Mouse (Mus musculus) layer of hippocampus, adult 2 months (tissue): ENCODE data around the gene Des. TPM values are rescaled to one million over a fixed set of nuclear protein-coding genes. Genes with fewer than 3 reads are reported as not detected.
A peak's percentile ranks its signal among the peaks of the same experiment; 100 is the strongest.

Experiments
- DNase-seq, 2 experiments: peaks; one replicate each; pipeline ENCODE4 v3.0.0; 2022; ENCODE audit warnings: low spot score in 2 of 2
- H3K27ac ChIP-seq: fragments of 200-600 bp; 2 replicates; pipeline ENCODE4 v1.8.1; 2022
- H3K4me3 ChIP-seq: fragments of 200-600 bp; 2 replicates; pipeline ENCODE4 v1.8.1; 2022; ENCODE audit warnings: mild to moderate bottlenecking
- CTCF ChIP-seq: fragments of 200-600 bp; conservative IDR thresholded peaks from 2 replicates; pipeline ENCODE4 v1.8.1; 2022; ENCODE audit warnings: antibody characterized with exemption, mild to moderate bottlenecking, moderate library complexity
- long read RNA-seq, 2 experiments: library from polyadenylated mRNA; stranded (forward); transcript quantifications; one replicate each; pipeline ENCODE4 v2.0.0; 2021; ENCODE audit warnings: borderline mapping rate in 2 of 2
- total RNA-seq, 2 experiments: library from RNA; stranded (reverse); gene quantifications; 2 replicates each; pipeline ENCODE4 v1.2.3; 2021

Gene Des
- total RNA-seq, result under 1 TPM; 0.88 to 1.00 TPM
- long read RNA-seq, experiment 1, partial matches to known transcripts, result 0 of 4 reads
- long read RNA-seq, experiment 1, other reads (novel, unspliced or antisense), result 0 of 4 reads
- long read RNA-seq, experiment 2, partial matches to known transcripts, result 0 of 1 reads
- long read RNA-seq, experiment 2, other reads (novel, unspliced or antisense), result 1 of 1 reads

GRCm38 (mm10) chr1:75360112-75361031 lies at the start of gene Des:
Des (plus strand) TSS chr1:75360329.
- Histone ChIP-seq H3K27ac (peak within 1 kb of the TSS; percentile 65), H3K4me3 (no peak within 1 kb of the TSS)
- DNase-seq, result no peak
- no peak for TF ChIP-seq CTCF

GRCm38 (mm10) chr1:75311694-75312093 lies 48.4 kb upstream of the Des start:
- no peak for DNase-seq
- no peak for TF ChIP-seq CTCF
- Histone ChIP-seq H3K4me3 (no peak overlapping the region), H3K27ac (no peak overlapping the region)

GRCm38 (mm10) chr1:75315011-75315410 lies 45.1 kb upstream of the Des start:
- no peak for DNase-seq
- Histone ChIP-seq H3K27ac (no peak overlapping the region), H3K4me3 (no peak overlapping the region)
- no peak for TF ChIP-seq CTCF

- no peak for DNase-seq
- Histone ChIP-seq H3K27ac (no peak overlapping the region), H3K4me3 (no peak overlapping the region; the same call in 1 of the 2 replicates)
- TF ChIP-seq CTCF, result no peak
Measured at GRCm38 (mm10) chr1:75315456-75316365, 44.4 kb upstream of the Des start.

- DNase-seq, result peak; percentile 70 to 80
- Histone ChIP-seq H3K4me3 (peak overlapping the region; percentile 98), H3K27ac (peak overlapping the region; percentile 92)
- TF ChIP-seq CTCF, result 0 out of 2 replicates have a peak, but pooled peaks have one; percentile 23
Measured at GRCm38 (mm10) chr1:75316861-75317240, 43.3 kb upstream of the Des start.

- peak; percentile 100 for DNase-seq
- TF ChIP-seq CTCF, result peak; percentile 80
- H3K27ac ChIP-seq, result peak within 1 kb of the TSS; percentile 92
- H3K4me3 ChIP-seq, result peak within 1 kb of the TSS; percentile 98
Measured at GRCm38 (mm10) chr1:75317241-75318201, 42.6 kb upstream of the Des start, which contains the start of gene Dnpep. Dnpep (minus strand) TSS chr1:75317990.

- H3K4me3 ChIP-seq, result peak overlapping the region; percentile 42
- TF ChIP-seq CTCF, result no peak
- DNase-seq, result no peak
- H3K27ac ChIP-seq, result peak overlapping the region; percentile 85
Measured at GRCm38 (mm10) chr1:75318301-75318700, 41.8 kb upstream of the Des start.

- DNase-seq, result no peak
- Histone ChIP-seq H3K27ac (no peak overlapping the region), H3K4me3 (no peak overlapping the region)
- TF ChIP-seq CTCF, result no peak
Measured at GRCm38 (mm10) chr1:75318736-75319135, 41.4 kb upstream of the Des start.

- TF ChIP-seq CTCF, result no peak
- DNase-seq, result no peak
- no peak overlapping the region for H3K27ac ChIP-seq
- H3K4me3 ChIP-seq, result no peak overlapping the region
Measured at GRCm38 (mm10) chr1:75319166-75319565, 41.0 kb upstream of the Des start.

GRCm38 (mm10) chr1:75327461-75327860 lies 32.7 kb upstream of the Des start:
- no peak overlapping the region for H3K27ac ChIP-seq
- peak; percentile 25 for TF ChIP-seq CTCF
- no peak overlapping the region for H3K4me3 ChIP-seq
- no peak for DNase-seq

- Histone ChIP-seq H3K27ac (no peak overlapping the region), H3K4me3 (no peak overlapping the region)
- no peak for TF ChIP-seq CTCF
- no peak for DNase-seq
Measured at GRCm38 (mm10) chr1:75331271-75331670, 28.9 kb upstream of the Des start.
